Mouse (Mus musculus) thymus, postnatal 25 days (tissue): ENCODE measurements around the gene Kdm2a.
A peak's percentile ranks its signal among the peaks of the same experiment; 100 is the strongest.

Experiments
- DNase-seq: peaks from one replicate; pipeline ENCODE4 v3.0.0; 2022

Kdm2a gene

GRCm38 (mm10) chr19:4326106-4326505 is 72.0 kb downstream of the Kdm2a start:
- no peak for DNase-seq

- DNase-seq, result no peak
Measured at GRCm38 (mm10) chr19:4322134-4322533, 76.0 kb downstream of the Kdm2a start.

GRCm38 (mm10) chr19:4321622-4322021 is 76.5 kb downstream of the Kdm2a start:
- DNase-seq, result no peak

- no peak for DNase-seq
Measured at GRCm38 (mm10) chr19:4319272-4319671, 78.8 kb downstream of the Kdm2a start.

GRCm38 (mm10) chr19:4317181-4317580 is 80.9 kb downstream of the Kdm2a start:
- no peak for DNase-seq

GRCm38 (mm10) chr19:4315223-4315944 is 82.7 kb downstream of the Kdm2a start:
- no peak for DNase-seq

- DNase-seq, result peak; percentile 73
Measured at GRCm38 (mm10) chr19:4309776-4310185, 88.3 kb downstream of the Kdm2a start.

GRCm38 (mm10) chr19:4309302-4309701 is 88.8 kb downstream of the Kdm2a start:
- no peak for DNase-seq

GRCm38 (mm10) chr19:4306190-4306577 is 91.9 kb downstream of the Kdm2a start, which contains the start of gene Grk2:
Gene Grk2, minus strand, starts transcription at chr19:4306222.
- DNase-seq, result peak; percentile 88

- DNase-seq, result peak; percentile 72
Measured at GRCm38 (mm10) chr19:4305491-4306189, 92.4 kb downstream of the Kdm2a start.

- DNase-seq, result peak; percentile 66
Measured at GRCm38 (mm10) chr19:4304871-4305321, 93.2 kb downstream of the Kdm2a start.

GRCm38 (mm10) chr19:4304251-4304821 is 93.7 kb downstream of the Kdm2a start:
- peak; percentile 72 for DNase-seq

- DNase-seq, result peak; percentile 44
Measured at GRCm38 (mm10) chr19:4303640-4303995, 94.5 kb downstream of the Kdm2a start.

- peak; percentile 51 for DNase-seq
Measured at GRCm38 (mm10) chr19:4302936-4303639, 95.0 kb downstream of the Kdm2a start.

GRCm38 (mm10) chr19:4301735-4302651 is 96.1 kb downstream of the Kdm2a start:
- DNase-seq, result peak; percentile 85

- DNase-seq, result peak; percentile 41
Measured at GRCm38 (mm10) chr19:4300852-4301734, 97.0 kb downstream of the Kdm2a start.

GRCm38 (mm10) chr19:4300271-4300704 is 97.8 kb downstream of the Kdm2a start:
- DNase-seq, result peak; percentile 82

GRCm38 (mm10) chr19:4299574-4300270 is 98.4 kb downstream of the Kdm2a start:
- peak; percentile 61 for DNase-seq

GRCm38 (mm10) chr19:4299126-4299525 is 99.0 kb downstream of the Kdm2a start:
- no peak for DNase-seq
